Mouse (Mus musculus): ENCODE data around the gene Dexi. TPM values are rescaled to one million over a fixed set of nuclear protein-coding genes. Genes with fewer than 3 reads are reported as not detected.
A peak's percentile ranks its signal among the peaks of the same experiment; 100 is the strongest.

The Dexi gene
- total RNA-seq (2014; rRNA removed) (23.9 and 24.6 TPM in 2 replicates), polyA plus RNA-seq (2015; fragmentation: Nextera tagmentation; extraction: Ambion mirVana) (16.1 and 16.2 TPM in 2 replicates)

DNA sequence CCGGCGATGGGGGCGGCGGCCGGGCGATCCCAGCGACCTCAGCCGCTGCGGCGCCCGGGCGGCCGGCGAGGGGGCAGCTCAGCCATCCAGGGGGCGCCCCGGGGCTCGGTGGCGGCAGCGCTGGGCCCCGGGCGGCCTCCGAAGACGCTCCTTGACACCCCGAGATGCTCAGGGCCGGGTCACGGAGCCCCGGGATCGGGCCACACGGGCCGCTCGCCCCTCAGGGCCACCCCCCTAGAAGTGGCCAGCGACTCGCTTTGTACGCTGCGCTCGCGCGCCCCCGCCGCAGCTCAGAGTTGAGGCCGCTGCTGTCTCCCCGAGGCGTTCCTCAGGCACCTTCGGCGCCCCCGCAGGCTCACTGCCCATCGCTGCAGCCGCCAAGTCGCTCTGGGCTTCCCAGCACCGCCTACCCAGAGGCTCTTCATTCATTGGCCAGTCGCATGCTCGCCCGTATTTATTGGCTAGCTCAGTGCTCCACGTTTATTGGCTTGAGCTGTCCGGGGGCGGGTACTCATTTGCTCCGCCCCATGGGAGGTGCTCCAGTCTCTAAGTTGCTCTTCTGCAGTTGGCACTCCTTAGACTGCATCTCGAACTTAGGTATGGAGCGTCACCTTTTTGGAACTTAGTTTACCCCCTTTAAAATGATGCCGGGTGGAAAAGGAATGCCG is at the start of gene Dexi:
TSS of gene Dexi (minus strand) at position 357 of the 668 bp plus-strand sequence.
- Histone ChIP-seq H3K9ac (peak within 1 kb of the TSS; percentile 82), H3K27me3 (ENCODE audit: insufficient read depth, low read length) (no peaks in the 10 kb centered on the region), H3K27ac (ENCODE audit: low read depth, low read length) (peak within 1 kb of the TSS; percentile 67), H3K4me1 (ENCODE audit: insufficient read depth) (peaks cover 44% of the 10 kb centered on the region), H3K9me3 (ENCODE audit: low read length) (no peaks in the 10 kb centered on the region), H3K4me2 (ENCODE audit: low read depth) (peak within 1 kb of the TSS; percentile 93), H3K4me3 (ENCODE audit: low read depth, low read length) (peak within 1 kb of the TSS; percentile 83), H3K36me3 (ENCODE audit: insufficient read depth) (no peaks in the 10 kb centered on the region)
- 2% methylated on average over 51 of the region's 61 CpGs for WGBS
- ATAC-seq (peak; percentile 94), DNase-seq (peak; percentile 97)
- TF ChIP-seq CTCF (IDR thresholded peaks at IDR 0.05; ENCODE audit: low read depth) = peak; percentile 52

- no peak overlapping the region for H3K9ac ChIP-seq
- H3K36me3 ChIP-seq (ENCODE audit: insufficient read depth) = peaks cover 60% of the 10 kb centered on the region
- no peaks in the 10 kb centered on the region for H3K9me3 ChIP-seq (ENCODE audit: low read length)
- peak; percentile 39 for TF ChIP-seq CTCF (IDR thresholded peaks at IDR 0.05; ENCODE audit: low read depth)
- H3K4me3 ChIP-seq (ENCODE audit: low read depth, low read length) = no peak overlapping the region
- ATAC-seq = peak; percentile 32; the same call in 1 of the 2 replicates
- no peaks in the 10 kb centered on the region for H3K4me1 ChIP-seq (ENCODE audit: insufficient read depth)
- WGBS = 91% methylated on average over 3 of the region's 3 CpGs
- no peak overlapping the region for H3K27ac ChIP-seq (ENCODE audit: low read depth, low read length)
- H3K27me3 ChIP-seq (ENCODE audit: insufficient read depth, low read length) = no peaks in the 10 kb centered on the region
- peak; percentile 27 for DNase-seq
- no peak overlapping the region for H3K4me2 ChIP-seq (ENCODE audit: low read depth)
Measured at GRCm38 (mm10) chr16:10586546-10586945, 43.7 kb upstream of the Dexi start.

DNA sequence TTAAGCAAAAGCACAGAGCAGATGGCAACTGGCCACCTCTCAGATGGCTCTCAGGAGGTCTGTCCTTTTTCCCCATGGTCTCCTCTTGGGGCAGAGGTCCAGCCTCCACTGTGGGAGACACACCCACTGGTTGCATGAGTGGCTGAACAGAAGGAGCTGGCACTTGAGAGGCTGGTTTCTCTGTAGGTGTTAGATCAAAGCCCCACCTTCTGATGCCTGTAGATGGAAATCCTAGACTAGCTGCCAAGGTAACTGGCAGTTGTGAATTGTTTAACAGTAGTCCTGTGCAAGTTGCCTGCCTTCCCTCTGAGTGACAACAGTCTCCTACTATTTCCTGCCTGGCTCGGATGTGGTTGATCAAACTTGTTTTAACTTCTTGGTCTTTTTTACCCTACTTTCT is 42.3 kb upstream of the Dexi start:
- Histone ChIP-seq H3K9me3 (ENCODE audit: low read length) (no peaks in the 10 kb centered on the region), H3K27ac (ENCODE audit: low read depth, low read length) (no peak overlapping the region), H3K36me3 (ENCODE audit: insufficient read depth) (peaks cover 68% of the 10 kb centered on the region), H3K4me2 (ENCODE audit: low read depth) (no peak overlapping the region), H3K27me3 (ENCODE audit: insufficient read depth, low read length) (no peaks in the 10 kb centered on the region), H3K4me1 (ENCODE audit: insufficient read depth) (no peaks in the 10 kb centered on the region), H3K9ac (no peak overlapping the region), H3K4me3 (ENCODE audit: low read depth, low read length) (no peak overlapping the region)
- TF ChIP-seq CTCF (IDR thresholded peaks at IDR 0.05; ENCODE audit: low read depth) = no peak
- WGBS = 86% methylated on average over 1 of the region's 1 CpGs
- ATAC-seq (no peak), DNase-seq (no peak)

GRCm38 (mm10) chr16:10581234-10581898 is 38.5 kb upstream of the Dexi start:
- 92% methylated on average over 2 of the region's 2 CpGs for WGBS
- Histone ChIP-seq H3K4me3 (ENCODE audit: low read depth, low read length) (no peak overlapping the region), H3K36me3 (ENCODE audit: insufficient read depth) (peaks cover 80% of the 10 kb centered on the region), H3K27me3 (ENCODE audit: insufficient read depth, low read length) (no peaks in the 10 kb centered on the region), H3K4me2 (ENCODE audit: low read depth) (no peak overlapping the region), H3K9ac (no peak overlapping the region), H3K4me1 (ENCODE audit: insufficient read depth) (no peaks in the 10 kb centered on the region), H3K27ac (ENCODE audit: low read depth, low read length) (no peak overlapping the region), H3K9me3 (ENCODE audit: low read length) (no peaks in the 10 kb centered on the region)
- no peak for DNase-seq
- TF ChIP-seq CTCF (IDR thresholded peaks at IDR 0.05; ENCODE audit: low read depth) = no peak
- ATAC-seq = no peak

DNA sequence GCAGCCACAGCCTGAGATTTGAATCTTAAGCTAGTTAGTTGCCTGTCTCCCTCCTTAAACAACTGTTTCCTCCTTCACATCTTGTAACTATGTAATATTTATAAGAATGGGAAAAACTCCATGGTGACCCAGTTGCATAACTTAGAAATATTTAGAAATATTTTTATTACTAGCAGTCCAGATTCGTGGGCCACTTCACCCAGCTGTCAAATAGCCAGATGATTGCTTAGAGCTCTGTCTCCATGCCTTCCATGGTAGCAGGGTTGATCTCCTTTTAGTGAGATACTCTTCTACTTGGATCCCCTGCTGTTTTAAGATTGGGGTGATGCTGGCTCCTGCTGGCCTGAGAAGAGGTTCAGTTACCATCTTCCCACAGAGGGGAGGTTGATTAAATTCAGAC is 35.5 kb upstream of the Dexi start:
- Histone ChIP-seq H3K36me3 (ENCODE audit: insufficient read depth) (peaks cover 86% of the 10 kb centered on the region), H3K4me3 (ENCODE audit: low read depth, low read length) (no peak overlapping the region), H3K4me1 (ENCODE audit: insufficient read depth) (no peaks in the 10 kb centered on the region), H3K4me2 (ENCODE audit: low read depth) (no peak overlapping the region), H3K27me3 (ENCODE audit: insufficient read depth, low read length) (no peaks in the 10 kb centered on the region), H3K27ac (ENCODE audit: low read depth, low read length) (no peak overlapping the region), H3K9ac (no peak overlapping the region), H3K9me3 (ENCODE audit: low read length) (no peaks in the 10 kb centered on the region)
- ATAC-seq (no peak), DNase-seq (no peak)
- 80% methylated on average over 1 of the region's 1 CpGs for WGBS
- no peak for TF ChIP-seq CTCF (IDR thresholded peaks at IDR 0.05; ENCODE audit: low read depth)

GRCm38 (mm10) chr16:10577548-10577947 is 34.7 kb upstream of the Dexi start:
- Histone ChIP-seq H3K9ac (no peak overlapping the region), H3K4me1 (ENCODE audit: insufficient read depth) (no peaks in the 10 kb centered on the region), H3K27ac (ENCODE audit: low read depth, low read length) (no peak overlapping the region), H3K9me3 (ENCODE audit: low read length) (no peaks in the 10 kb centered on the region), H3K36me3 (ENCODE audit: insufficient read depth) (peaks cover 85% of the 10 kb centered on the region), H3K27me3 (ENCODE audit: insufficient read depth, low read length) (no peaks in the 10 kb centered on the region), H3K4me3 (ENCODE audit: low read depth, low read length) (no peak overlapping the region), H3K4me2 (ENCODE audit: low read depth) (no peak overlapping the region)
- ATAC-seq (no peak), DNase-seq (no peak)
- no peak for TF ChIP-seq CTCF (IDR thresholded peaks at IDR 0.05; ENCODE audit: low read depth)
- WGBS = 78% methylated on average over 5 of the region's 5 CpGs

- DNase-seq = no peak
- Histone ChIP-seq H3K9me3 (ENCODE audit: low read length) (no peaks in the 10 kb centered on the region), H3K27ac (ENCODE audit: low read depth, low read length) (no peak overlapping the region), H3K4me1 (ENCODE audit: insufficient read depth) (no peaks in the 10 kb centered on the region), H3K9ac (no peak overlapping the region), H3K4me2 (ENCODE audit: low read depth) (no peak overlapping the region), H3K36me3 (ENCODE audit: insufficient read depth) (peaks cover 77% of the 10 kb centered on the region), H3K4me3 (ENCODE audit: low read depth, low read length) (no peak overlapping the region), H3K27me3 (ENCODE audit: insufficient read depth, low read length) (no peaks in the 10 kb centered on the region)
- TF ChIP-seq CTCF (IDR thresholded peaks at IDR 0.05; ENCODE audit: low read depth) = no peak
- no peak for ATAC-seq
- WGBS = 90% methylated on average over 4 of the region's 4 CpGs
Measured at GRCm38 (mm10) chr16:10575915-10576314, 33.1 kb upstream of the Dexi start.

Data from forebrain, postnatal 0 days (tissue).